Mouse (Mus musculus) spleen, adult 2 months (tissue): ENCODE measurements around the gene Pcbp4.

Source experiments
- CTCF ChIP-seq: fragments of 200-500 bp; IDR thresholded peaks from 2 replicates; pipeline ENCODE4 v1.5.1; 2011; ENCODE audit warnings: mild to moderate bottlenecking, inconsistent platforms; ENCODE audit not compliant: insufficient read depth, insufficient read length, insufficient replicate concordance; ENCODE audit errors: extremely low read depth
- POLR2A ChIP-seq: fragments of 200-500 bp; IDR thresholded peaks from 2 replicates; pipeline ENCODE4 v1.6.1; 2011; ENCODE audit warnings: low read depth, low read length, inconsistent platforms

- TF ChIP-seq POLR2A (no peak), CTCF (no peak)
Observed at GRCm38 (mm10) chr9:106461641-106462429, 8.7 kb downstream of the Pcbp4 start.
